ENCODE assay signal across 8 mouse cellular contexts in genomic region chr16:44138377-44138978, GRCm38 (mm10). TPM values are rescaled to one million over a fixed set of nuclear protein-coding genes. Genes with fewer than 3 reads are reported as not detected.
DNase-seq lines count a peak whose midpoint lies in the region; ATAC-seq lines count a peak whose summit lies in the region.

No protein-coding gene starts in this region.

- ATAC-seq in heart, embryonic 14.5 days (ENCODE audit: insufficient number of reproducible peaks, insufficient read depth, low FRiP score, low read depth) = no peak; the same call in 1 of the 2 replicates
- 0 out of 2 replicates have a peak, but pooled peaks have one; percentile 7 for ATAC-seq in limb, embryonic 15.5 days (ENCODE audit: insufficient number of reproducible peaks, low FRiP score, low TSS enrichment, low read depth)
- ATAC-seq in neural tube, embryonic 14.5 days (ENCODE audit: low read depth) = peak; percentile 7

- H3K27ac ChIP-seq in heart, embryonic 14.5 days (replicated peaks in 1 of 2; ENCODE audit: control insufficient read depth in 1 of 2, insufficient read depth in 1 of 2, low read depth in 2 of 2, low read length in 2 of 2) = peak overlapping the region; percentile 98 to 100
- peak overlapping the region; percentile 99 for H3K27ac ChIP-seq in limb, embryonic 15.5 days
- peak overlapping the region; percentile 99 for H3K27ac ChIP-seq in neural tube, embryonic 14.5 days (ENCODE audit: low read depth, low read length)

- peaks cover 0 to 20% of the 10 kb centered on the region in 2 experiments; a peak in 2 of 4 replicates for H3K4me1 ChIP-seq in heart, embryonic 14.5 days (ENCODE audit: control insufficient read depth in 2 of 2, insufficient read depth in 2 of 2, low read length in 2 of 2)
- H3K4me1 ChIP-seq in limb, embryonic 15.5 days = peaks cover 14% of the 10 kb centered on the region
- H3K4me1 ChIP-seq in neural tube, embryonic 14.5 days (ENCODE audit: control insufficient read depth, insufficient read depth, low read length) = peaks cover 9% of the 10 kb centered on the region

- H3K27me3 ChIP-seq in heart, embryonic 14.5 days (ENCODE audit: control insufficient read depth, insufficient read depth, low read length) = no peaks in the 10 kb centered on the region
- H3K27me3 ChIP-seq in limb, embryonic 15.5 days = no peaks in the 10 kb centered on the region
- H3K27me3 ChIP-seq in neural tube, embryonic 14.5 days (ENCODE audit: control insufficient read depth, insufficient read depth, low read length) = no peaks in the 10 kb centered on the region

- peak; percentile 27 for DNase-seq in adrenal gland, postnatal 14 days
- DNase-seq in adrenal gland, postnatal 25 days = no peak
- DNase-seq in ovary, postnatal 36 days (ENCODE audit: low spot score) = peak; percentile 11
- DNase-seq in ovary, postnatal 14 days (ENCODE audit: low spot score) = no peak
- DNase-seq in right cerebral cortex, adult 2 months (ENCODE audit: low spot score in 2 of 2) = no peak

- under 1% methylated on average over 24 of the region's 24 CpGs for WGBS in heart, embryonic 14.5 days
- WGBS in limb, embryonic 15.5 days = 1% methylated on average over 24 of the region's 24 CpGs
- WGBS in neural tube, embryonic 14.5 days = 2% methylated on average over 24 of the region's 24 CpGs

- peak overlapping the region; percentile 80 to 98 for H3K4me3 ChIP-seq in heart, embryonic 14.5 days (ENCODE audit: control insufficient read depth in 1 of 2, insufficient read depth in 1 of 2, low read depth in 1 of 2, low read length in 2 of 2)
- H3K4me3 ChIP-seq in limb, embryonic 15.5 days = peak overlapping the region; percentile 97
- H3K4me3 ChIP-seq in neural tube, embryonic 14.5 days (ENCODE audit: low read depth, low read length) = peak overlapping the region; percentile 89

- no peaks in the 10 kb centered on the region for H3K36me3 ChIP-seq in heart, embryonic 14.5 days (ENCODE audit: control insufficient read depth, insufficient read depth, low read length)
- H3K36me3 ChIP-seq in limb, embryonic 15.5 days = no peaks in the 10 kb centered on the region
- H3K36me3 ChIP-seq in neural tube, embryonic 14.5 days (ENCODE audit: control insufficient read depth, insufficient read depth, low read length) = no peaks in the 10 kb centered on the region

- H3K4me2 ChIP-seq in heart, embryonic 14.5 days (ENCODE audit: low read length) = peak overlapping the region; percentile 89
- peak overlapping the region; percentile 84 for H3K4me2 ChIP-seq in limb, embryonic 15.5 days
- H3K4me2 ChIP-seq in neural tube, embryonic 14.5 days (ENCODE audit: low read depth, low read length) = peak overlapping the region; percentile 65

- H3K9me3 ChIP-seq in heart, embryonic 14.5 days (ENCODE audit: control insufficient read depth, low read length) = no peaks in the 10 kb centered on the region
- no peaks in the 10 kb centered on the region for H3K9me3 ChIP-seq in limb, embryonic 15.5 days
- no peaks in the 10 kb centered on the region for H3K9me3 ChIP-seq in neural tube, embryonic 14.5 days (ENCODE audit: control insufficient read depth, low read length)

- peak overlapping the region; percentile 96 for H3K9ac ChIP-seq in heart, embryonic 14.5 days (ENCODE audit: low read length)
- H3K9ac ChIP-seq in limb, embryonic 15.5 days = peak overlapping the region; percentile 95
- H3K9ac ChIP-seq in neural tube, embryonic 14.5 days (replicated peaks; ENCODE audit: low read depth, low read length) = peak overlapping the region; percentile 73

RNA-seq across cellular contexts. Expression of gene Atp6v1a, which starts 1.0 kb away (rescaled TPM):
- 102 and 112 TPM in 2 replicates for total RNA-seq in adrenal gland, postnatal 14 days (2021)
- total RNA-seq in adrenal gland, postnatal 25 days (2021) = 149 and 153 TPM in 2 replicates
- polyA plus RNA-seq in heart, embryonic 14.5 days (2014; fragmentation: Nextera tagmentation; extraction: Ambion mirVana) = 45.4 and 54.9 TPM in 2 replicates
- 58.9 and 65.1 TPM in 2 replicates for polyA plus RNA-seq in limb, embryonic 15.5 days (2015; fragmentation: Nextera tagmentation; extraction: Ambion mirVana)
- polyA plus RNA-seq in neural tube, embryonic 14.5 days (2014; fragmentation: Nextera tagmentation; extraction: Ambion mirVana) = 163 and 182 TPM in 2 replicates

RNA-seq across cellular contexts. Expression of gene Naa50, which starts 1.2 kb away (rescaled TPM):
- 84.5 and 84.7 TPM in 2 replicates for total RNA-seq in adrenal gland, postnatal 14 days (2021)
- total RNA-seq in adrenal gland, postnatal 25 days (2021) = 79.9 and 101 TPM in 2 replicates
- 45.4 and 46.6 TPM in 2 replicates for polyA plus RNA-seq in heart, embryonic 14.5 days (2014; fragmentation: Nextera tagmentation; extraction: Ambion mirVana)
- 115 and 134 TPM in 2 replicates for polyA plus RNA-seq in limb, embryonic 15.5 days (2015; fragmentation: Nextera tagmentation; extraction: Ambion mirVana)
- polyA plus RNA-seq in neural tube, embryonic 14.5 days (2014; fragmentation: Nextera tagmentation; extraction: Ambion mirVana) = 37.7 and 45.7 TPM in 2 replicates

RNA-seq across cellular contexts. Expression of gene Usf3, which starts 34.6 kb away (rescaled TPM):
- total RNA-seq in adrenal gland, postnatal 14 days (2021) = 25.5 and 27.0 TPM in 2 replicates
- total RNA-seq in adrenal gland, postnatal 25 days (2021) = 29.2 and 32.3 TPM in 2 replicates
- polyA plus RNA-seq in heart, embryonic 14.5 days (2014; fragmentation: Nextera tagmentation; extraction: Ambion mirVana) = 4.1 and 4.7 TPM in 2 replicates
- polyA plus RNA-seq in limb, embryonic 15.5 days (2015; fragmentation: Nextera tagmentation; extraction: Ambion mirVana) = 3.1 and 3.3 TPM in 2 replicates
- 4.6 and 5.8 TPM in 2 replicates for polyA plus RNA-seq in neural tube, embryonic 14.5 days (2014; fragmentation: Nextera tagmentation; extraction: Ambion mirVana)

Comparison
In these comparisons a context has a peak if more than half of its experiments do, and no peak if none do; other contexts are left out.
1. DNase-seq: peak in adrenal gland, postnatal 14 days (single experiment) and ovary, postnatal 36 days (single experiment); none in adrenal gland, postnatal 25 days (single experiment), ovary, postnatal 14 days (single experiment) and right cerebral cortex, adult 2 months (0 of 2).
2. Peak in every context shown above with its lines, with median percentiles within 50 percentile points of each other: H3K27ac ChIP-seq, H3K4me2 ChIP-seq, H3K4me3 ChIP-seq and H3K9ac ChIP-seq.